Mouse (Mus musculus): ENCODE measurements around the gene Slc15a3. TPM values are rescaled to one million over a fixed set of nuclear protein-coding genes. Genes with fewer than 3 reads are reported as not detected.
A peak's percentile ranks its signal among the peaks of the same experiment; 100 is the strongest.

Gene Slc15a3
- polyA plus RNA-seq, 1 experiment from 2014 or later: 0.33 TPM

DNA sequence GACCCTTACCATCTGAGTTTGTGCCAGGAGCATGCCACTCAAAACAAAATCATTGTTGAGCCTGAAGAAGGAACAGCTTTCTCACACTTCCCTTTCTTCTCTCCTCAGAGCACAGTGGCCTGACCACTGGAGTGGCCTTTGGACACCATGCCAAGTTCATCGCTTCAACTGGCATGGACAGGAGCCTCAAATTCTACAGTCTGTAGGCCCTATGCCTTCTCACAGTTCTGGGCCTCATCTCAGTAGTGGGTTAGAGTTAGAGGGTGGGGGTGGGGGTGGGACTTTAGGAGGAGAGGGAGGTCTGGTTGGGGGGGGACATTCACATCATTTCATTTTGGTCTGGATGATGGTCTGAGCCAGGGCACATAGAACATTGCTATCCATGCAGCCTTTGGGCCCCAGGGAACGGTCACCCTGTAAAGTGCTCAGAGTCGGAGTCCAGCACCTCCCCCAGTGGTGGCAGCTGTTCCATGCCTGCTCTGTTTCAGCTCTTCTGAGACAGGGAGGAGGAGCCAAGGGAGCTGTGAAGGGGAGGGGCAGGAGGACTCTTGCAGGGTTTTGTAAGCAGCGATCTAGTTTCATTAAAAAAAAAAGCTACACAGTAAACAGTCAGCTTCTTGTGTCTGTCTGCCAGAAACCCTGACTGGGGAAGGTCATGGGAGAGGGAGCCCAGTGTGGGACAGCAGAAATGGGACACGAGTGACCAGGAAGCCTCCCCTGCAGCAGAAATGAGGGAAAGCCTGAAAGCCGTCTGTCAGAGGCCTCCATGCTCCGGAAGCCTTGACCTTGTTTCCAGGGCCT is 65.6 kb downstream of the Slc15a3 start:
- Histone ChIP-seq H3K4me2 (no peak overlapping the region), H3K9me3 (no peaks in the 10 kb centered on the region), H3K4me1 (replicated peaks) (no peaks in the 10 kb centered on the region), H3K4me3 (no peak overlapping the region), H3K9ac (0 out of 2 replicates have a peak overlapping the region, but pooled peaks have one; percentile 17), H3K36me3 (peaks cover 85% of the 10 kb centered on the region), H3K27ac (replicated peaks) (peak overlapping the region; percentile 52), H3K27me3 (no peaks in the 10 kb centered on the region)
- ATAC-seq (ENCODE audit: low read depth): no peak
- WGBS: 74% methylated on average over 7 of the region's 7 CpGs

DNA sequence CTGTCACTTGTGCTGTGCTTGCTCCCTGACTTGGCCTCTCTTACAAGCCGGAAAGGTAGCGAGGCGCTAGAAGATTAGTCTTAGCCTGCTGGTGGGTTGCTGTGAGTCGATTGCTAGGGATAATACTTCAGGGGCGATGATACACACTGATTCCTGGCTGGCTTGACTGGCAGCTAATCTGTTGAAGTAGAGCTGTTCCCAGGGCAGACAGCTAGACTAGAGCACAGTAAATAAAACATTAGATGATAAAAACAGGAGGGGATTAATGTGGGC is 66.1 kb downstream of the Slc15a3 start:
- no peaks in the 10 kb centered on the region for H3K9me3 ChIP-seq
- H3K4me3 ChIP-seq: no peak overlapping the region
- WGBS: 88% methylated on average over 5 of the region's 5 CpGs
- 0 out of 2 replicates have a peak overlapping the region, but pooled peaks have one; percentile 17 for H3K9ac ChIP-seq
- peaks cover 79% of the 10 kb centered on the region for H3K36me3 ChIP-seq
- H3K4me2 ChIP-seq: no peak overlapping the region
- no peaks in the 10 kb centered on the region for H3K27me3 ChIP-seq
- H3K4me1 ChIP-seq (replicated peaks): no peaks in the 10 kb centered on the region
- ATAC-seq (ENCODE audit: low read depth): no peak
- peak overlapping the region; percentile 52 for H3K27ac ChIP-seq (replicated peaks)

DNA sequence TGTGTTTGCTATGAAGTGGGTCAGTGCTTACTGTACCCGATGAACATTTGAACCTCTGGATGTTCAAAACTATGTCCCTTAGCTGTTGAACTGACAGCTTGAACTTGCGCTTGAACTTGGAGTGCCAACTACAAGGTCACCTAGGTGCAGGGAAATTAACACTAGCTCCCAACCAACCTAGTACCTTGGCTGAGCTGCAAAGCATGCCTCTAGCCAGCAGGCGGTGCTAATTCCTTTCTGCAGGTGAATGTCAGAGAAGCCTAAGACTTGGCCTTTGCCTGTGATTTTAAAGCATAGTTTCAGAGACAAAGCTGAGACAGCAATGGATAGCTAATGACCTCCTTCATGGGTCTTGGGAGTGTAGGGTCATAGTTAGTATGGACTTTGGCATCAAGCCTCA is 68.4 kb downstream of the Slc15a3 start:
- Histone ChIP-seq H3K36me3 (peaks cover 57% of the 10 kb centered on the region), H3K9me3 (no peaks in the 10 kb centered on the region), H3K9ac (no peak overlapping the region), H3K27me3 (no peaks in the 10 kb centered on the region), H3K4me3 (no peak overlapping the region), H3K4me1 (replicated peaks) (no peaks in the 10 kb centered on the region), H3K4me2 (no peak overlapping the region), H3K27ac (replicated peaks) (no peak overlapping the region)
- ATAC-seq (ENCODE audit: low read depth): no peak
- 58% methylated on average over 3 of the region's 3 CpGs for WGBS

Other genes with a start within 250 kb of the Slc15a3 start
- 245 and 271 TPM in 2 replicates for gene Ddb1, start 234.4 kb upstream of the Slc15a3 start, polyA plus RNA-seq (2015; fragmentation: Nextera tagmentation; extraction: Ambion mirVana)
- gene Tkfc, start 234.1 kb upstream of the Slc15a3 start, polyA plus RNA-seq (2015; fragmentation: Nextera tagmentation; extraction: Ambion mirVana): 24.8 and 25.7 TPM in 2 replicates
- 0.22 and 0.74 TPM in 2 replicates for gene Vwce, start 205.5 kb upstream of the Slc15a3 start, polyA plus RNA-seq (2015; fragmentation: Nextera tagmentation; extraction: Ambion mirVana)
- not detected in 2 replicates for gene Pga5, start 161.7 kb upstream of the Slc15a3 start, polyA plus RNA-seq (2015; fragmentation: Nextera tagmentation; extraction: Ambion mirVana)
- gene Vps37c, start 151.0 kb upstream of the Slc15a3 start, polyA plus RNA-seq (2015; fragmentation: Nextera tagmentation; extraction: Ambion mirVana): 34.2 and 37.6 TPM in 2 replicates
- 0.54 and 0.58 TPM in 2 replicates for gene Cd5, start 100.7 kb upstream of the Slc15a3 start, polyA plus RNA-seq (2015; fragmentation: Nextera tagmentation; extraction: Ambion mirVana)
- not detected in 2 replicates for gene Cd6, start 9.7 kb upstream of the Slc15a3 start, polyA plus RNA-seq (2015; fragmentation: Nextera tagmentation; extraction: Ambion mirVana)
- 154 and 169 TPM in 2 replicates for gene Tmem132a, start 30.2 kb downstream of the Slc15a3 start, polyA plus RNA-seq (2015; fragmentation: Nextera tagmentation; extraction: Ambion mirVana)
- 39.5 and 41.9 TPM in 2 replicates for gene Tmem109, start 42.3 kb downstream of the Slc15a3 start, polyA plus RNA-seq (2015; fragmentation: Nextera tagmentation; extraction: Ambion mirVana)
- 37.3 and 41.7 TPM in 2 replicates for gene Prpf19, start 55.5 kb downstream of the Slc15a3 start, polyA plus RNA-seq (2015; fragmentation: Nextera tagmentation; extraction: Ambion mirVana)
- gene Zp1, start 80.9 kb downstream of the Slc15a3 start, polyA plus RNA-seq (2015; fragmentation: Nextera tagmentation; extraction: Ambion mirVana): not detected in 2 replicates
- gene Ptgdr2, start 97.4 kb downstream of the Slc15a3 start, polyA plus RNA-seq (2015; fragmentation: Nextera tagmentation; extraction: Ambion mirVana): not detected in 2 replicates
- 14.6 and 15.3 TPM in 2 replicates for gene Ccdc86, start 109.5 kb downstream of the Slc15a3 start, polyA plus RNA-seq (2015; fragmentation: Nextera tagmentation; extraction: Ambion mirVana)
- not detected in 2 replicates for gene Ms4a10, start 134.9 kb downstream of the Slc15a3 start, polyA plus RNA-seq (2015; fragmentation: Nextera tagmentation; extraction: Ambion mirVana)
- gene Ms4a15, start 153.5 kb downstream of the Slc15a3 start, polyA plus RNA-seq (2015; fragmentation: Nextera tagmentation; extraction: Ambion mirVana): not detected in 2 replicates
- gene Ms4a18, start 178.3 kb downstream of the Slc15a3 start, polyA plus RNA-seq (2015; fragmentation: Nextera tagmentation; extraction: Ambion mirVana): not detected in 2 replicates
- gene Ms4a8a, start 241.4 kb downstream of the Slc15a3 start, polyA plus RNA-seq (2015; fragmentation: Nextera tagmentation; extraction: Ambion mirVana): not detected in 2 replicates

Data from neural tube, embryonic 13.5 days (tissue).